ENCODE assay signal across 9 mouse cellular contexts in the genomic region with DNA sequence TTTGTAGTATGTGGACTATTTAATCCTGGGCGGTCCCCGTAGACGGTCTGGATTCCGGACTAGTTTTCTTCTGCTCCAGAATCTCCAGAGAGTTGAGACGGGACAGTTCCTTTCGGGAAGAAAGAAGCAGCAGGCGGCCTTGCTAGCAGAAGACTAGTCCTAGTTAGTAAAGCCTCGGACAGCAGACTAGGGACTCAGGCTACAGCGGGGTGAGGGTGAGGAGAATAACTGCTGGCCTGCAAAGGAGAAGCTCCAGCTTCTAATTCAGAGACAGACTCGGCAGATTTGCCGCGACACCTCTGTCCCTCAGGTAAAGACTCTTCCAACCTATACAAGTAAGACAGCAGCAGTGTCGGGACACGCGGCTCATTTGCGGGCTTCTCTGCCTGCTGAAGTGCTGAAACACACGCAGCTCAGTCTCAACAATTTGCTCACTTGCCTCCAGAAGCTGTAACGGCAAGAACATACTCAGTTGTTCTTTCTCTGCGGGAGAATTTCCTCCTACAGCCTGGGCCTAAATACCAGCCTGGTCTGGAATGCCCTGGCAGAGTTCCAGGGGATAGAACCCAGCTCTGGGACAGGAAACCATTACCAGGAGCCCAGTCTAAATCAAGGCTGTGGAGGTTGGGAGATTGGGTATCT. TPM values are rescaled to one million over a fixed set of nuclear protein-coding genes. Genes with fewer than 3 reads are reported as not detected.
DNase-seq lines count a peak whose midpoint lies in the region; ATAC-seq lines count a peak whose summit lies in the region.
"Had no signal": no experiment of that assay in that cellular context is flagged by ENCODE, and none has a peak within 500 bp of the region (broad histone marks: within the 10 kb centered on the region; RNA-seq: fewer than 3 reads in every experiment).

No protein-coding gene starts in this region.

- DNase-seq in kidney, adult 9 months, result no peak
- DNase-seq in embryonic facial prominence, embryonic 14.5 days (ENCODE audit: low spot score), result peak; percentile 39
- DNase-seq in kidney, postnatal 10 days, result peak; percentile 39
- no peak for DNase-seq in urinary bladder, adult 18-20 months (ENCODE audit: low spot score in 2 of 2)
- DNase-seq in cerebellum, postnatal 25 days, result no peak
- DNase-seq in frontal cortex, postnatal 14 days (ENCODE audit: low spot score in 2 of 2), result no peak

- WGBS in kidney, embryonic 14.5 days, result 0% methylated on average over 19 of the region's 19 CpGs
- WGBS in embryonic facial prominence, embryonic 14.5 days, result 0% methylated on average over 19 of the region's 19 CpGs
- under 1% methylated on average over 19 of the region's 19 CpGs for WGBS in neural tube, embryonic 12.5 days

- peak overlapping the region; percentile 42; the same call in 1 of the 2 replicates for H3K9ac ChIP-seq in kidney, embryonic 14.5 days (ENCODE audit: low read depth, low read length)
- 0 out of 2 replicates have a peak overlapping the region, but pooled peaks have one; percentile 21 for H3K9ac ChIP-seq in embryonic facial prominence, embryonic 14.5 days (ENCODE audit: low read depth, low read length)
- 0 out of 2 replicates have a peak overlapping the region, but pooled peaks have one; percentile 13 for H3K9ac ChIP-seq in neural tube, embryonic 12.5 days

- peak; percentile 38; the same call in 1 of the 2 replicates for ATAC-seq in kidney, embryonic 14.5 days (ENCODE audit: low FRiP score, low TSS enrichment)
- no peak for ATAC-seq in embryonic facial prominence, embryonic 14.5 days (ENCODE audit: low read depth)
- no peak; the same call in 1 of the 2 replicates for ATAC-seq in neural tube, embryonic 12.5 days (ENCODE audit: low FRiP score, low read depth)
- ATAC-seq: Patski had no signal

- H3K36me3 ChIP-seq in kidney, embryonic 14.5 days (ENCODE audit: control insufficient read depth, insufficient read depth, low read length), result no peaks in the 10 kb centered on the region
- H3K36me3 ChIP-seq in embryonic facial prominence, embryonic 14.5 days (ENCODE audit: control insufficient read depth, insufficient read depth, low read length), result no peaks in the 10 kb centered on the region
- H3K36me3 ChIP-seq in neural tube, embryonic 12.5 days, result no peaks in the 10 kb centered on the region

- H3K27me3 ChIP-seq in kidney, embryonic 14.5 days (ENCODE audit: control insufficient read depth, insufficient read depth, low read length), result peaks cover 12% of the 10 kb centered on the region; the same call in 1 of the 2 replicates
- H3K27me3 ChIP-seq in embryonic facial prominence, embryonic 14.5 days (replicated peaks; ENCODE audit: control insufficient read depth, insufficient read depth, low read length), result peaks cover 16% of the 10 kb centered on the region
- H3K27me3 ChIP-seq in neural tube, embryonic 12.5 days (replicated peaks), result peaks cover 8% of the 10 kb centered on the region; the same call in 1 of the 2 replicates
- H3K27me3 ChIP-seq: Patski had no signal

- peak overlapping the region; percentile 53 for H3K4me3 ChIP-seq in kidney, embryonic 14.5 days (ENCODE audit: low read length)
- H3K4me3 ChIP-seq in embryonic facial prominence, embryonic 14.5 days (ENCODE audit: low read depth, low read length), result peak overlapping the region; percentile 43
- H3K4me3 ChIP-seq in neural tube, embryonic 12.5 days, result peak overlapping the region; percentile 39

- H3K4me2 ChIP-seq in kidney, embryonic 14.5 days (replicated peaks; ENCODE audit: low read depth, low read length), result peak overlapping the region; percentile 80
- H3K4me2 ChIP-seq in embryonic facial prominence, embryonic 14.5 days (ENCODE audit: low read depth, low read length), result peak overlapping the region; percentile 68
- peak overlapping the region; percentile 71 for H3K4me2 ChIP-seq in neural tube, embryonic 12.5 days (replicated peaks)

- no peak overlapping the region for H3K27ac ChIP-seq in kidney, embryonic 14.5 days (ENCODE audit: low read depth, low read length)
- no peak overlapping the region for H3K27ac ChIP-seq in embryonic facial prominence, embryonic 14.5 days (replicated peaks; ENCODE audit: low read depth, low read length)
- no peak overlapping the region for H3K27ac ChIP-seq in neural tube, embryonic 12.5 days

- H3K9me3 ChIP-seq in kidney, embryonic 14.5 days (ENCODE audit: control insufficient read depth, low read length), result no peaks in the 10 kb centered on the region
- no peaks in the 10 kb centered on the region for H3K9me3 ChIP-seq in embryonic facial prominence, embryonic 14.5 days (ENCODE audit: control insufficient read depth, low read length)
- H3K9me3 ChIP-seq in neural tube, embryonic 12.5 days, result no peaks in the 10 kb centered on the region

- H3K4me1 ChIP-seq in kidney, embryonic 14.5 days (ENCODE audit: control insufficient read depth, insufficient read depth, low read length), result no peaks in the 10 kb centered on the region; the same call in 1 of the 2 replicates
- no peaks in the 10 kb centered on the region for H3K4me1 ChIP-seq in embryonic facial prominence, embryonic 14.5 days (ENCODE audit: control insufficient read depth, insufficient read depth, low read length)
- H3K4me1 ChIP-seq in neural tube, embryonic 12.5 days, result peaks cover 5% of the 10 kb centered on the region

RNA-seq across cellular contexts. Expression of gene Vmn1r223, which starts 39.9 kb away (rescaled TPM):
- polyA plus RNA-seq in kidney, embryonic 14.5 days (2014; fragmentation: Nextera tagmentation; extraction: Ambion mirVana), result not detected in 2 replicates
- not detected in 2 replicates for polyA plus RNA-seq in embryonic facial prominence, embryonic 14.5 days (2014; fragmentation: Nextera tagmentation; extraction: Ambion mirVana)
- 0.04 TPM in 1 of 2 replicates, not detected in the other for polyA plus RNA-seq in neural tube, embryonic 12.5 days (2016; fragmentation: Nextera tagmentation; extraction: Ambion mirVana)
- polyA plus RNA-seq: Patski had no signal

RNA-seq across cellular contexts. Expression of gene Vmn1r222, which starts 51.1 kb away (rescaled TPM):
- not detected in 2 replicates for polyA plus RNA-seq in kidney, embryonic 14.5 days (2014; fragmentation: Nextera tagmentation; extraction: Ambion mirVana)
- polyA plus RNA-seq in embryonic facial prominence, embryonic 14.5 days (2014; fragmentation: Nextera tagmentation; extraction: Ambion mirVana), result not detected in 2 replicates
- polyA plus RNA-seq in neural tube, embryonic 12.5 days (2016; fragmentation: Nextera tagmentation; extraction: Ambion mirVana), result not detected in 2 replicates
- polyA plus RNA-seq: Patski had no signal

Comparison
In these comparisons a context has a peak if more than half of its experiments do, and no peak if none do; other contexts are left out.
1. DNase-seq: peak in embryonic facial prominence, embryonic 14.5 days (single experiment) and kidney, postnatal 10 days (single experiment); none in kidney, adult 9 months (single experiment), urinary bladder, adult 18-20 months (0 of 2), cerebellum, postnatal 25 days (0 of 2) and frontal cortex, postnatal 14 days (0 of 2).
2. Peak in every context shown above with its lines, with median percentiles within 50 percentile points of each other: H3K4me2 ChIP-seq, H3K4me3 ChIP-seq and H3K9ac ChIP-seq.